Mouse (Mus musculus) frontal cortex, postnatal 25 days (tissue): Measurements from ENCODE around the gene Atxn1l.

Source experiments
- DNase-seq, 2 experiments: peaks; one replicate each; pipeline ENCODE4 v3.0.0; 2022; ENCODE audit warnings: low spot score in 2 of 2

The Atxn1l gene

DNA sequence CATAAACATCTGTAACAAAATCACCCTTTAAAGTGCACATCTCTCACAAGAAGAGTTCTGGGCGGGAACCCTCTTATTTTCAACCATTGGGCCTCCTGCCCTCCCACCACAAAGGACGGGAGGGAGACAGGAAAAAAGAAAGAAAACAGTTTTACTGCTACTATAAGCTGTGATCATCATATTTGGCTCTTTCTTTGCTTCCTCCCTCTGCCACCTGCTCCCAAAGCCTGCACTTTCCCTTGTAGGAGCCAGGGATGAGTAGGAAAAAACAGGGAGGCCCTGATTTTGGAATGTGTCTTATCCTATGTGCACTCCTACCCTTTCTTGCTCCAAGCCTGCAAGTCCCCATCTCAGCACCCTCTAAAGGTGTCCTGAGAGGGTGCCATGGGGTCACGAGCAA, 6.5 kb downstream of the Atxn1l start:
- no peak for DNase-seq

GRCm38 (mm10) chr8:109725106-109725505, 12.4 kb downstream of the Atxn1l start:
- no peak for DNase-seq

DNA sequence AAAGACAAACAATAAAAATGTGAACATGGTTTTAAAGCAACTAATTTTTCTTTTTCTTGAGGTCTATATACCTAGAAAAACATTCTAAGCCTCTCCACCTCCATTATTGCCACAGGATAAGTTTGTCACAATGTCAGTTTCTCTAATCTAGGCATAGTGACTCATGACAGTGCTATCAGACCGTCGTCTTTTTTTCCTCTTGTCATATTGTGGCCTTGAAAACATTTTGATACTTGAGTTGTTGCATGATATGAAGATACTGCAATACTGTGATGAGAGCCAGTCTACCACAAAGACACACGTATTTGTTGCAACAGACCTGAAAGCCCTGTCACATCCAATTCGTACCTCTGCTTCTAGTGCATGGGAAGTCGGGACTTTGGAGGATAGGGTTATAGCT, 22.6 kb downstream of the Atxn1l start:
- DNase-seq = no peak

- no peak for DNase-seq
Measured at GRCm38 (mm10) chr8:109712521-109712920, 25.0 kb downstream of the Atxn1l start.

- DNase-seq = no peak
Measured at GRCm38 (mm10) chr8:109707921-109708320, 29.6 kb downstream of the Atxn1l start.

- peak; percentile 52 to 70 for DNase-seq
Measured at GRCm38 (mm10) chr8:109706874-109707237, 30.7 kb downstream of the Atxn1l start.

GRCm38 (mm10) chr8:109706076-109706873, 31.3 kb downstream of the Atxn1l start:
- no peak for DNase-seq

DNA sequence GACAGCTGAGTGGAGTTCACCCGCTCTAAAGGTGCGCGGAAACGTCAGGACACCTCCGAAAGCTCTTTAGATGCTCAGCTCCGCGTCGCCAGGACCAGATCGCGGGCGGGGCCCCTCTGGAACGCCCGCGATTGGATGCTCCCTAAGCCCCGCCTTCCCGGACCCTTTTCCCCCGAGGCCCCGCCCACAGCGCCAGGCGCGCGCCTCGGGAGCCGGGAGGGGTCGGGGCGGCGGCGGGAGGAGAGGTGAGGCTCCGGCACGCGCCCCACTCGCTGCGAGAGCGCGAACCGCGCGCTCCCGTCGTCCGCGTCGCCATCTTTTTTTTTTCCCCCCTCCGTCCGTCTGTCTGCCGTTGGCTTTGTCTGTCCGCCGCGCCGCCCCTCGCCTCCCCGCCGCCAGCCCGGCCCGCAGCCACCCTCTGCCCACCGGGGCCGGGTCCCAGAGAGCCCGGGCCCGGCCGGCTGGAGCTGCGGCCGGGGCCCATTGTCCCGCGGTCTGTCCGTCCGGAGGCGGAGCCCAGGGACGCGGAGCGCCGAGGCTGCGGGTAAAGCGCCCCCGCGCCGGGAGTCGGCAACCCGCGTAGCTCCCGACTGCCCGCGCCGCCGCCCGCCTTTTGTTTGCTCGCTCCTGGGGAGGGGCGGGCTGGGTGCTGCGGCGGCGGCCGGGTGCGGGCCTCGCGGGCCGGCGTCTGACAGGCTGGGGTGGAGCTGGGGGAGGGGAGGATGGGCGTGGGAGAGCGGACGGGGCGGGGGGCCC, 32.0 kb downstream of the Atxn1l start, which contains the start of gene Zfp821:
Zfp821 (plus strand) TSS at position 227 of the 756 bp plus-strand sequence.
- DNase-seq = peak; percentile 79 to 82

DNA sequence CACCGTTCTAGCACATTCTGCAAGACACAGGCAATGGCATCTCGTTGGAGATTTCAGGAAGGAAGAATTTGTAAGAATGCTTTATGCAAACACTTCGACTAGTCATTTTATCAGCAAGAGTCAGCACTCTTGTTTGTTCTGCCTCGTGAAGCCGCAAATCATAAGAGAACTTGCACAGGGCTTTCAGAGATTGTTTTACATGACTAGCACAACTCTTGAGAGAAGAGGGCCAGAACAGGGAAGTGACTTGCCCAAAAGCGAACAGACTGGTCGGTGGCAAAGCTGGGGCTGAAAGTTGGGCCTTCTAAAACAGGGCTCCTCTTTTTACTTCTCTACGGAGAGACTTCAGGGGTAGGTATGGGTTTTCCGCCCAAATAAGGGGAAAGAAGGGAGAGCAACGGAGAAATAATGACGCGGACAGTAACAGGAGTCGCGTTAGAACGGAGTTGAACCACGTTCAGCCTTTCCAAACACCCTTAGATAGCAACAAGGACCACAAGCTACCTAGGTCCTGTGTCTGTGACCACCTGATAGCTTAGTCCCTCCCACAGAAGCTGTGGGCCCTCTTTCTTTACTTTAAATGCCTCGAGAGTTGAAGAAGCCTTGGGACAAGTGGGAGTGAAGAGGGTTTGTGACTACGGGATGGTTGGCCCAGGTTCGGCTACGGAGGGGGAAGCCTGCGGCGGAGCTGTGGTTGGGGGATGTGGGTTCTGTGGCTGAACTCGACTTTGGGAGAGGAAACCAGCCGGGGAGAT, 32.8 kb downstream of the Atxn1l start:
- DNase-seq = no peak

GRCm38 (mm10) chr8:109698477-109698876, 39.1 kb downstream of the Atxn1l start:
- DNase-seq = no peak

DNA sequence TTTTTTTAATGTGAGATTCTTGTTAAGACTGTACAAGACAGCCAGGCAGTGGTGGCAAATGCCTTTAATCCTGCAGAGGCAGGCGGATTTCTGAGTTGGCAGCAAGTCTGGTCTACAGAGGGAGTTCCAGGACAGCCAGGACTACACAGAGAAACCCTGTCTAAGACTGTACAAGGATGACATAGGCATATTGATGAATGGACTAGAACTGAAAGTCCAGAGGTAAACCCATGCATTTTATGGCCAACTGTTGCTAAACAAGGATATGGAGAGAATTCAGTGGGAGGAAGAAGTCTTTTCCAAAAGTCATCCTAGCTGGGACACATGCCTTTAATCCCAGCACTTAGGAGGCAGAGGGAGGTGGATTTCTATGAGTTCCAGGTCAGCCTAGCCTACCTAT, 39.8 kb downstream of the Atxn1l start:
- no peak for DNase-seq

- DNase-seq = no peak
Measured at GRCm38 (mm10) chr8:109694154-109694553, 43.4 kb downstream of the Atxn1l start.

DNA sequence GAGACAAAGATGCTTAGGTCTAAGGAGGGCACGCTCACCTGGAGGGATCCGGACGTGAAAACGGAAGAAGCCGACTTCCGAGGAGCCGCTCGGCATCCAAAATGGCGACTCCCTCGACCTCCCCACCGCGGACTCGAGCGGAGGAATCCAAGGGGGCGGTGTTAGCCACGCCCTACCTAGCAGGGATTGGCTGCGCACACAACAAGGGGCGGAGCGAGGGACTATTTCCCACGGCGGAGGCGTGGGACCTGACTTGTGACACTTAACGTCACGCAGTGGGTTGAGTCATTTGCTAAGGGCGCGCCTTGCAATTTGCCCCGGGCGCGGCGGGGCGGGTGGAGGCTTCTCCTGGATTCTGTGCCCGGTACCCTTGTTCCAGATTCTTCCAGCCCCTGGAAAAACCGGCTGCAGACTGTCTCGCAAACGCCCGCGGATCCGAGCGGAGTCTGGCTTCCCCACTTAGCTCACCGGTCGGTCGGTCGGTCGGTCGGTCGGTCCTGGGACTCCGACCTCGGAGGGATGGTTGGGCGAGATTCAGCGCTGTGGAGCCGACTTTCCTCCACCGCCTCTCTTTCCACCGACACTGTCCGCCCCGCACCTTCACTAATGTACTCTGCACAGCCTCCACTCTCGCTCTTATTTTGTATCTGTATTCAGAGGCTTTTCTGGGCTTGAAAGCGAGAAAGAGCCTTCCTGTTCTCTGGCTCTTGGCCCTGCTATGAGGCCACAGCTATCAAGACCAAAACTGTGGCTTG, 44.2 kb downstream of the Atxn1l start, which contains the start of gene Ist1:
Ist1 (minus strand) TSS at position 115 of the 755 bp plus-strand sequence.
- DNase-seq = peak; percentile 96

- no peak for DNase-seq
Measured at GRCm38 (mm10) chr8:109692443-109693145, 44.9 kb downstream of the Atxn1l start.

DNA sequence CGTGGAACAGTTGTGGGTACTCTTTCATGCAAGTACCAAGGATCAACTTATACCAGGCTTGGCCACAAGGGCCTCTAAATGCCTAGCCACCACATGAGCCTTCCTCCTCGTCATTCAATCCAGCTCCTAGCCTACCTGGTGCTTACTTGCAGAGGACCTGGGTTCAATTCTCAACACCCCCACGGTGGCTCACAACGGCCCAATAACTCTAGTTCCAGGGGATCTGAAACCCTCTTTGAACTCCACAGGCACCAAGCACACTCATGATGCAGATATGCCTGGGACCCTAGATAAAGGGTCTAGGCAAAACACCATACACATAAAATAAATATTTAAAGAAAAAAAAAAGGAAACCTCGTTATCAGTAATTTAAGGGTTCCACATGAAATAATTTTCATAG, 45.8 kb downstream of the Atxn1l start:
- no peak for DNase-seq

DNA sequence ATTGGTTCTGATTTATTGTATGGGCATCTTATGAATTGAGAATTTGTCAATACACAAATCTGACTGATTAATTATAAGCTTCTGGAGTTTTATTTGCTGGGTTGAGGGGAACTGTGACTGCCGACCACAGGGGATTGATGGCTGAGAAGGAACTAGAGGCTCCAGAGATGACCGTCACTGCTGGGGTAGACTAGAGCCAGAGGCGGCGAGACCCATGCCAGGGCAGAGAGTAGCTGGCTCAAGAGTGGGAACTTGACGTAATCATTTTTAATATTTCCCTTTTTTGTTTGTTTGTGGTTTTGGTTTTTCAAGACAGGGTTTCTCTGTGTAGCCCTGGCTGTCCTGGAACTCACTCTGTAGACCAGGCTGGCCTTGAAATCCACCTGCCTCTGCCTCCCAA, 50.3 kb downstream of the Atxn1l start:
- no peak for DNase-seq

- DNase-seq = no peak
Measured at GRCm38 (mm10) chr8:109682120-109682519, 55.4 kb downstream of the Atxn1l start.

GRCm38 (mm10) chr8:109681535-109681934, 56.0 kb downstream of the Atxn1l start:
- DNase-seq = no peak
